Mouse (Mus musculus) kidney, embryonic 15.5 days (tissue): ENCODE data around the gene Nobox. TPM values are rescaled to one million over a fixed set of nuclear protein-coding genes. Genes with fewer than 3 reads are reported as not detected.
A peak's percentile ranks its signal among the peaks of the same experiment; 100 is the strongest.

Experiments used
- ATAC-seq: fragments of 200-750 bp; cut with Nextera tagmentation; replicated peaks from 2 replicates; pipeline ENCODE4 v1.8.0; 2017; ENCODE audit warnings: moderate TSS enrichment; ENCODE audit not compliant: low FRiP score
- H3K27ac ChIP-seq: fragments of 300-500 bp; sonication (generic); 2 replicates; pipeline ENCODE4 v1.5.1; 2015; ENCODE audit warnings: mild to moderate bottlenecking, inconsistent platforms
- H3K27me3 ChIP-seq: fragments of 300-500 bp; sonication (generic); 2 replicates; pipeline ENCODE4 v1.6.1; 2015; ENCODE audit warnings: inconsistent platforms
- H3K36me3 ChIP-seq: fragments of 300-500 bp; sonication (generic); 2 replicates; pipeline ENCODE4 v1.6.1; 2015; ENCODE audit warnings: inconsistent platforms
- H3K4me1 ChIP-seq: fragments of 300-500 bp; sonication (generic); 2 replicates; pipeline ENCODE4 v1.6.1; 2015; ENCODE audit warnings: inconsistent platforms
- H3K4me2 ChIP-seq: fragments of 300-500 bp; sonication (generic); 2 replicates; pipeline ENCODE4 v1.6.1; 2015; ENCODE audit warnings: moderate library complexity, mild to moderate bottlenecking, inconsistent platforms
- H3K4me3 ChIP-seq: fragments of 300-500 bp; sonication (generic); replicated peaks from 2 replicates; pipeline ENCODE4 v1.5.1; 2015; ENCODE audit warnings: mild to moderate bottlenecking, inconsistent platforms
- H3K9ac ChIP-seq: fragments of 300-500 bp; sonication (generic); 2 replicates; pipeline ENCODE4 v1.6.1; 2015; ENCODE audit warnings: mild to moderate bottlenecking, inconsistent platforms
- H3K9me3 ChIP-seq: fragments of 300-500 bp; sonication (generic); replicated peaks from 2 replicates; pipeline ENCODE4 v1.6.1; 2016; ENCODE audit warnings: inconsistent platforms
- WGBS: fragments of 180-500 bp; shearing (Covaris S2); methylation state at CpG from one replicate; pipeline ENCODE4 v1.1.7; 2015; ENCODE audit warnings: mixed read lengths; 5-methylcytosine and 5-hydroxymethylcytosine counted together
- polyA plus RNA-seq: library from polyadenylated mRNA; unstranded; fragments of >200 nt; fragmentation: Nextera tagmentation; extraction: Ambion mirVana; gene quantifications from 2 replicates; pipeline ENCODE4 v1.2.1, GENCODE M21; 2015

The Nobox gene
- polyA plus RNA-seq, 1 experiment from 2014 or later = not detected

DNA sequence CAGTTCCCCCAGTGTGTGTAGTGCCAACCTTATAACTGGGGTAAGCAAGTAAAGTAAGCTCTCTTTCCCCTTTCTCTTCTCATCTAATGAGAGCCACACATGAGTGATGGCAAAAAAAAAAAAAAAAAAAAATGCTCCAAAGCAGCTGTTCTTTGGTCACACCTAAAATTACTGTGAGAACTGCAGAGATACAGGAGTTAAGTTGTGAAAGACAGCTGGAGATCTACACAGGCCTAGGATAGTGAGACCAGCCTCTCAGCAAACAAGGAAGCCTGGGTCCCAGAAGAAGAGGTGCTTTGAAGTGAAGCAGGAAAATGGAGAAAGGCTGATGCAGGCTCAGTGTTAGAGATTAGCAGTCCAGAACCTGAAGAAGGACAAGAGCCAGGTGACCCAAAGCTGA is 3.2 kb upstream of the Nobox start:
- Histone ChIP-seq H3K9me3 (no peaks in the 10 kb centered on the region), H3K27ac (peak overlapping the region; percentile 5; the same call in 1 of the 2 replicates), H3K9ac (no peak overlapping the region), H3K4me3 (no peak overlapping the region), H3K4me1 (peaks cover 6% of the 10 kb centered on the region; the same call in 1 of the 2 replicates), H3K4me2 (no peak overlapping the region), H3K27me3 (no peaks in the 10 kb centered on the region), H3K36me3 (no peaks in the 10 kb centered on the region)
- no peak for ATAC-seq

- Histone ChIP-seq H3K27ac (no peak overlapping the region), H3K27me3 (no peaks in the 10 kb centered on the region), H3K9me3 (no peaks in the 10 kb centered on the region), H3K4me3 (no peak overlapping the region), H3K36me3 (no peaks in the 10 kb centered on the region), H3K9ac (no peak overlapping the region), H3K4me2 (no peak overlapping the region), H3K4me1 (peaks cover 6% of the 10 kb centered on the region; the same call in 1 of the 2 replicates)
- WGBS = 40% methylated on average over 6 of the region's 6 CpGs
- no peak for ATAC-seq
These were observed 717 bp upstream of the Nobox start for GRCm38 (mm10) chr6:43310071-43310470.

GRCm38 (mm10) chr6:43297508-43297850 is 11.9 kb downstream of the Nobox start:
- Histone ChIP-seq H3K36me3 (no peaks in the 10 kb centered on the region), H3K9me3 (no peaks in the 10 kb centered on the region), H3K4me3 (no peak overlapping the region), H3K27ac (no peak overlapping the region), H3K4me1 (peaks cover 24% of the 10 kb centered on the region), H3K4me2 (no peak overlapping the region), H3K27me3 (no peaks in the 10 kb centered on the region), H3K9ac (no peak overlapping the region)
- 52% methylated on average over 2 of the region's 2 CpGs for WGBS
- ATAC-seq = peak; percentile 57; the same call in 1 of the 2 replicates

DNA sequence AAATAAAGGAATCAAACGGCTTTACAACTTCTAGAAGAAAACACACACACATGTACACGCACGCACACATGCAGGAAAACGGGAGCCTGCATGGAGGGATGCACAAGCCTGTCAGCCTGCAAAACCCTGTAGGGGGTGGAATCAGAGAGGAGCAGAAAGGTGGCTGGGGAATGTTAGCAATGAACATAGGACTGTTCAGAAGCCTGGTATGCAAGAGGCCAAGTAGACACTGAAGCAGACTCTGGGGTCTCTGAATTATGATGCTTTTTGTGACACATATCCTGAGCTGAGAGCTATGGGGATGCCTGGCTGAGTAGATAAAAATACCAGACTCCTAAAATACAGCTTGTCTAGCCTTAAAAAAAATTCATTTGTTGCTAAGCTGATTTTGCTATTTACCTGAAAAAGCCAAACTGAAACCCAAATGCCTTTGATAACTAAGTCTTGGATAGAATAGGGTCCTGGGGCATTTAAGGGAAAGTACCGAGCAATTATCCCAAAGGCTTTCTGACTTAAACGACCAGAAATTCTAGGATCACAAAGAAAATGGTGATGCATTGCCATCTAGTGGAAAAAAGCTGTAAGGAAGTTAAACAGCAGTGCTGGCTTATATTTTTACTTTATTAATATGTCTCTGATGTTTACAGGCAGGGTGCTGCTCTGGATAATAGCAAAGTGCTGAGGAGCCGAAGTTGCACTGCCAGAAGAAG is 12.4 kb downstream of the Nobox start:
- Histone ChIP-seq H3K4me2 (no peak overlapping the region), H3K36me3 (no peaks in the 10 kb centered on the region), H3K9me3 (no peaks in the 10 kb centered on the region), H3K9ac (no peak overlapping the region), H3K27me3 (no peaks in the 10 kb centered on the region), H3K4me3 (no peak overlapping the region), H3K27ac (no peak overlapping the region), H3K4me1 (peaks cover 30% of the 10 kb centered on the region)
- no peak for ATAC-seq
- 41% methylated on average over 7 of the region's 7 CpGs for WGBS

- Histone ChIP-seq H3K9me3 (no peaks in the 10 kb centered on the region), H3K36me3 (no peaks in the 10 kb centered on the region), H3K9ac (no peak overlapping the region), H3K4me3 (no peak overlapping the region), H3K4me2 (no peak overlapping the region), H3K27ac (no peak overlapping the region), H3K4me1 (peaks cover 31% of the 10 kb centered on the region), H3K27me3 (no peaks in the 10 kb centered on the region)
- WGBS = 28% methylated on average over 5 of the region's 5 CpGs
- ATAC-seq = peak; percentile 31; the same call in 1 of the 2 replicates
These were observed 13.4 kb downstream of the Nobox start for GRCm38 (mm10) chr6:43295908-43296307.

GRCm38 (mm10) chr6:43293175-43293574 is 16.2 kb downstream of the Nobox start:
- Histone ChIP-seq H3K9me3 (no peaks in the 10 kb centered on the region), H3K9ac (no peak overlapping the region), H3K27me3 (no peaks in the 10 kb centered on the region), H3K27ac (0 out of 2 replicates have a peak overlapping the region, but pooled peaks have one; percentile 51), H3K4me1 (peaks cover 31% of the 10 kb centered on the region), H3K4me3 (no peak overlapping the region), H3K4me2 (no peak overlapping the region), H3K36me3 (peaks cover 12% of the 10 kb centered on the region)
- ATAC-seq = peak; percentile 69
- WGBS = 52% methylated on average over 7 of the region's 7 CpGs

DNA sequence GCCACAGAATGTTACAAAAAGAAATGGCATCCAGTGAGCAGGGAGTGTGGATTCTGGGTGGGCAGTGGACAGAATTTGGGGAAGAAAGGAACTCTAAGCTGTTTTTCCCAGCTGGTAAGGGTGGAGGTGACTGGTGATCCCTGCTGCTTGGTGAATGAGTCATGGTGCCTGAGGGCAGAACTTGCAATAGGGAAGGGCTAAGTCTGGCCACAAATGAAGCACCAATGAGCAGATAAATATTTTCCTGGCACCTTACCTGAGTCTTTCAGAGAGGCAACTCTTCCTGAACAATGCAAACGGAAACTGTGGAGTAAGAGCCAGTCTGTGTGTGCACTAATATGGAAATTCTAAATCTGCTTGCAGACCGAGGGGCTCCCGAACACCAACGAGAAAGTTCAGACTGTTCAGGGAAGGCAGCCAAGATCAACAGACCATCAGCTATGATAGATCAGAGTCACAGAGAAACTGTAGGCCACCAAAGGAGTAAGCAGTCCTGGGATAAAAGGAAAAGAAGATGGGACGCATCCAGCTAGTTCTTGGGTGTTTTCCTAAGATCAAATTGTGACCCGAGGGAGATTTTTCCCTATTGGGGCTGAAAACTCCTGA is 16.8 kb downstream of the Nobox start:
- Histone ChIP-seq H3K4me1 (peaks cover 28% of the 10 kb centered on the region), H3K27ac (peak overlapping the region; percentile 51; the same call in 1 of the 2 replicates), H3K4me3 (no peak overlapping the region), H3K9ac (no peak overlapping the region), H3K27me3 (no peaks in the 10 kb centered on the region), H3K36me3 (peaks cover 18% of the 10 kb centered on the region), H3K9me3 (no peaks in the 10 kb centered on the region), H3K4me2 (no peak overlapping the region)
- 45% methylated on average over 6 of the region's 6 CpGs for WGBS
- peak; percentile 36; the same call in 1 of the 2 replicates for ATAC-seq

DNA sequence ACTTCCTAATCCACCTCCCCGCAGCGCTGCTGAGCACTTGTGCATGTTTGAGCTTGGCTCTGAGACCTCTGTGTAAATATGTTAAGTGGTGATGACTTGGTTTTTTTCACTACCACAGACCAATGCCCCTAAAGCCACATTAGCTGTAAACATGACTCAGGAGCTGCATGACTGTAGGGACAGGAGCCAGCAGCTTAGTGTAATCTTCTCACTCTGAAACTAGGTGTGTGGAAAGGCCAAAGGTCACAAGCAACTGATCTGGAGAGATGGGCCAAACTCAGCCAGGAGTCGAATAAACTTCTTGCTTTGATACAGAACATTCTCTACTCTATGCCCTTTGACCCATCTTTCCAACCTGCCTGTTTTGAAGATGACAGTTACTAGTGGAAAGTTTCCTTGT is 17.3 kb downstream of the Nobox start:
- no peak overlapping the region for H3K4me2 ChIP-seq
- H3K27ac ChIP-seq = peak overlapping the region; percentile 51; the same call in 1 of the 2 replicates
- 68% methylated on average over 3 of the region's 3 CpGs for WGBS
- peaks cover 24% of the 10 kb centered on the region for H3K36me3 ChIP-seq
- ATAC-seq = no peak
- H3K27me3 ChIP-seq = no peaks in the 10 kb centered on the region
- no peaks in the 10 kb centered on the region for H3K9me3 ChIP-seq
- peaks cover 25% of the 10 kb centered on the region for H3K4me1 ChIP-seq
- H3K4me3 ChIP-seq = no peak overlapping the region
- no peak overlapping the region for H3K9ac ChIP-seq

- H3K27me3 ChIP-seq = no peaks in the 10 kb centered on the region
- no peaks in the 10 kb centered on the region for H3K9me3 ChIP-seq
- no peak overlapping the region for H3K9ac ChIP-seq
- no peaks in the 10 kb centered on the region for H3K4me1 ChIP-seq
- no peak for ATAC-seq
- H3K4me3 ChIP-seq = no peak overlapping the region
- peaks cover 85% of the 10 kb centered on the region for H3K36me3 ChIP-seq
- no peak overlapping the region for H3K27ac ChIP-seq
- 96% methylated on average over 5 of the region's 5 CpGs for WGBS
- no peak overlapping the region for H3K4me2 ChIP-seq
These were observed 28.9 kb downstream of the Nobox start for GRCm38 (mm10) chr6:43280481-43280880.

GRCm38 (mm10) chr6:43278247-43278646 is 31.1 kb downstream of the Nobox start:
- Histone ChIP-seq H3K36me3 (peaks cover 85% of the 10 kb centered on the region), H3K4me1 (no peaks in the 10 kb centered on the region), H3K27me3 (no peaks in the 10 kb centered on the region), H3K9ac (no peak overlapping the region), H3K27ac (no peak overlapping the region), H3K4me3 (no peak overlapping the region), H3K9me3 (no peaks in the 10 kb centered on the region), H3K4me2 (no peak overlapping the region)
- ATAC-seq = no peak

DNA sequence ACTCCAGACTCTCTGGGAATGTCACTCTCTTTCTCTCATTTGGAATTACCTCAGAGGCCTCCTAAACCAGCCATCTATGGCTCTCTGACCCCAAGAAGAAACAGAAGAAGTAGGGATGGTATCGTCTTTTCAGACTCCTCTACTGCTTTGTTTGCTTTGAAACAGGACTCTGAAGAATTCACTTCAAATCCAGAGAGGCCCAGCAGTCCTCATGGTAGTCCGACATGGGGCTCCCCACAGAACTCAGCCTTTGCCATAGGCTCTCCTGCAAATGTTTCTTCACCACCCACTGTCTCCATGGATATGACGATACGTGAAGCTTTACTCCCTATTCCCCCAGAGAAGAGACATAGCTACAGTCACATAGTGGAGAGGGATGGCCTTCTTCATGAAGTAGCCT is 35.2 kb downstream of the Nobox start:
- H3K9me3 ChIP-seq = no peaks in the 10 kb centered on the region
- no peaks in the 10 kb centered on the region for H3K4me1 ChIP-seq
- H3K27ac ChIP-seq = no peak overlapping the region
- H3K36me3 ChIP-seq = peaks cover 49% of the 10 kb centered on the region
- no peak overlapping the region for H3K4me3 ChIP-seq
- H3K4me2 ChIP-seq = no peak overlapping the region
- H3K9ac ChIP-seq = no peak overlapping the region
- no peaks in the 10 kb centered on the region for H3K27me3 ChIP-seq
- 55% methylated on average over 4 of the region's 4 CpGs for WGBS
- ATAC-seq = peak; percentile 53; the same call in 1 of the 2 replicates

GRCm38 (mm10) chr6:43272597-43272996 is 36.8 kb downstream of the Nobox start:
- no peak overlapping the region for H3K4me2 ChIP-seq
- peak overlapping the region; percentile 78 for H3K27ac ChIP-seq
- H3K27me3 ChIP-seq = no peaks in the 10 kb centered on the region
- no peak overlapping the region for H3K9ac ChIP-seq
- ATAC-seq = no peak
- H3K9me3 ChIP-seq = no peaks in the 10 kb centered on the region
- H3K36me3 ChIP-seq = peaks cover 48% of the 10 kb centered on the region
- no peaks in the 10 kb centered on the region for H3K4me1 ChIP-seq
- no peak overlapping the region for H3K4me3 ChIP-seq
